Mouse (Mus musculus) limb, embryonic 13.5 days (tissue): ENCODE results near the gene Chpf. TPM values are rescaled to one million over a fixed set of nuclear protein-coding genes. Genes with fewer than 3 reads are reported as not detected.

Experiments used
- ATAC-seq: fragments of 200-750 bp; cut with Nextera tagmentation; 2 replicates; pipeline ENCODE4 v1.8.0; 2017; ENCODE audit warnings: low read depth, moderate number of reproducible peaks, moderate TSS enrichment; ENCODE audit not compliant: low FRiP score
- H3K27ac ChIP-seq: fragments of 300-500 bp; sonication (generic); 2 replicates; pipeline ENCODE4 v1.5.1; 2015; ENCODE audit warnings: inconsistent platforms, mild to moderate bottlenecking, moderate library complexity
- H3K27me3 ChIP-seq: fragments of 300-500 bp; sonication (generic); 2 replicates; pipeline ENCODE4 v1.6.1; 2015; ENCODE audit warnings: mild to moderate bottlenecking, inconsistent platforms
- H3K36me3 ChIP-seq: fragments of 300-500 bp; sonication (generic); 2 replicates; pipeline ENCODE4 v1.6.1; 2015; ENCODE audit warnings: inconsistent platforms, mild to moderate bottlenecking, moderate library complexity
- H3K4me1 ChIP-seq: fragments of 300-500 bp; sonication (generic); 2 replicates; pipeline ENCODE4 v1.6.1; 2015; ENCODE audit warnings: inconsistent platforms
- H3K4me2 ChIP-seq: fragments of 300-500 bp; sonication (generic); replicated peaks from 2 replicates; pipeline ENCODE4 v1.6.1; 2015; ENCODE audit warnings: inconsistent platforms, mild to moderate bottlenecking, moderate library complexity
- H3K4me3 ChIP-seq: fragments of 300-500 bp; sonication (generic); 2 replicates; pipeline ENCODE4 v1.5.1; 2015; ENCODE audit warnings: moderate library complexity, mild to moderate bottlenecking, inconsistent platforms
- H3K9ac ChIP-seq: fragments of 300-500 bp; sonication (generic); 2 replicates; pipeline ENCODE4 v1.6.1; 2015; ENCODE audit warnings: mild to moderate bottlenecking, inconsistent platforms
- H3K9me3 ChIP-seq: fragments of 300-500 bp; sonication (generic); 2 replicates; pipeline ENCODE4 v1.6.1; 2016; ENCODE audit warnings: inconsistent platforms
- WGBS: fragments of 180-500 bp; shearing (Covaris S2); methylation state at CpG from one replicate; pipeline ENCODE4 v1.1.7; 2015; 5-methylcytosine and 5-hydroxymethylcytosine counted together
- polyA plus RNA-seq: library from polyadenylated mRNA; unstranded; fragments of >200 nt; fragmentation: Nextera tagmentation; extraction: Ambion mirVana; gene quantifications from 2 replicates; pipeline ENCODE4 v1.2.1, GENCODE M21; 2015

The Chpf gene
- polyA plus RNA-seq, 1 experiment from 2014 or later = 37.7 TPM

- H3K9ac ChIP-seq = no peak overlapping the region
- 75% methylated on average over 5 of the region's 5 CpGs for WGBS
- H3K4me1 ChIP-seq = peaks cover 63% of the 10 kb centered on the region
- no peak overlapping the region for H3K4me2 ChIP-seq
- ATAC-seq = no peak
- no peak overlapping the region for H3K4me3 ChIP-seq
- H3K9me3 ChIP-seq = no peaks in the 10 kb centered on the region
- no peak overlapping the region for H3K27ac ChIP-seq
- peaks cover 99% of the 10 kb centered on the region for H3K27me3 ChIP-seq
- H3K36me3 ChIP-seq = no peaks in the 10 kb centered on the region
Measured at GRCm38 (mm10) chr1:75451900-75452299, 27.2 kb downstream of the Chpf start.

GRCm38 (mm10) chr1:75450314-75451005 lies 28.6 kb downstream of the Chpf start, which contains the start of gene Asic4:
Gene Asic4, plus strand, starts transcription at chr1:75450436.
- H3K9me3 ChIP-seq = no peaks in the 10 kb centered on the region
- peak within 1 kb of the TSS; percentile 29 for H3K4me3 ChIP-seq
- no peak within 1 kb of the TSS for H3K27ac ChIP-seq
- no peak for ATAC-seq
- peak within 1 kb of the TSS; percentile 60 for H3K4me2 ChIP-seq
- peaks cover 99% of the 10 kb centered on the region for H3K27me3 ChIP-seq
- peak within 1 kb of the TSS; percentile 43; the same call in 1 of the 2 replicates for H3K9ac ChIP-seq
- peaks cover 68% of the 10 kb centered on the region for H3K4me1 ChIP-seq
- WGBS = 3% methylated on average over 34 of the region's 35 CpGs
- no peaks in the 10 kb centered on the region for H3K36me3 ChIP-seq

- peak overlapping the region; percentile 60 for H3K4me2 ChIP-seq
- no peak for ATAC-seq
- H3K27ac ChIP-seq = no peak overlapping the region
- WGBS = 5% methylated on average over 8 of the region's 8 CpGs
- H3K4me1 ChIP-seq = peaks cover 77% of the 10 kb centered on the region
- no peaks in the 10 kb centered on the region for H3K36me3 ChIP-seq
- H3K4me3 ChIP-seq = peak overlapping the region; percentile 29; the same call in 1 of the 2 replicates
- H3K9ac ChIP-seq = peak overlapping the region; percentile 35; the same call in 1 of the 2 replicates
- peaks cover 100% of the 10 kb centered on the region for H3K27me3 ChIP-seq
- no peaks in the 10 kb centered on the region for H3K9me3 ChIP-seq
Measured at GRCm38 (mm10) chr1:75449377-75450135, 29.6 kb downstream of the Chpf start.

- Histone ChIP-seq H3K27ac (no peak overlapping the region), H3K4me3 (peak overlapping the region; percentile 17; the same call in 1 of the 2 replicates), H3K9ac (peak overlapping the region; percentile 35; the same call in 1 of the 2 replicates), H3K9me3 (no peaks in the 10 kb centered on the region), H3K27me3 (peaks cover 100% of the 10 kb centered on the region), H3K4me2 (peak overlapping the region; percentile 37), H3K4me1 (peaks cover 78% of the 10 kb centered on the region), H3K36me3 (no peaks in the 10 kb centered on the region)
- ATAC-seq = no peak
- WGBS = 0% methylated on average over 14 of the region's 14 CpGs
Measured at GRCm38 (mm10) chr1:75448937-75449336, 30.2 kb downstream of the Chpf start.

GRCm38 (mm10) chr1:75448052-75448431 lies 31.1 kb downstream of the Chpf start:
- peak overlapping the region; percentile 49 for H3K4me2 ChIP-seq
- no peaks in the 10 kb centered on the region for H3K9me3 ChIP-seq
- peaks cover 100% of the 10 kb centered on the region for H3K27me3 ChIP-seq
- H3K36me3 ChIP-seq = no peaks in the 10 kb centered on the region
- H3K4me3 ChIP-seq = peak overlapping the region; percentile 10; the same call in 1 of the 2 replicates
- no peak overlapping the region; the same call in 1 of the 2 replicates for H3K27ac ChIP-seq
- 0% methylated on average over 7 of the region's 7 CpGs for WGBS
- peaks cover 73% of the 10 kb centered on the region for H3K4me1 ChIP-seq
- H3K9ac ChIP-seq = no peak overlapping the region
- ATAC-seq = no peak

GRCm38 (mm10) chr1:75447265-75448051 lies 31.6 kb downstream of the Chpf start:
- Histone ChIP-seq H3K4me2 (peak overlapping the region; percentile 49), H3K4me3 (peak overlapping the region; percentile 10; the same call in 1 of the 2 replicates), H3K9me3 (no peaks in the 10 kb centered on the region), H3K27me3 (peaks cover 95% of the 10 kb centered on the region), H3K27ac (no peak overlapping the region; the same call in 1 of the 2 replicates), H3K36me3 (peaks cover 3% of the 10 kb centered on the region; the same call in 1 of the 2 replicates), H3K4me1 (peaks cover 67% of the 10 kb centered on the region), H3K9ac (peak overlapping the region; percentile 43; the same call in 1 of the 2 replicates)
- WGBS = 3% methylated on average over 10 of the region's 10 CpGs
- ATAC-seq = no peak

- no peak overlapping the region for H3K9ac ChIP-seq
- H3K27me3 ChIP-seq = peaks cover 87% of the 10 kb centered on the region
- H3K4me2 ChIP-seq = no peak overlapping the region; the same call in 1 of the 2 replicates
- no peaks in the 10 kb centered on the region for H3K9me3 ChIP-seq
- H3K36me3 ChIP-seq = peaks cover 10% of the 10 kb centered on the region
- no peak for ATAC-seq
- WGBS = 8% methylated on average over 16 of the region's 20 CpGs
- H3K4me1 ChIP-seq = peaks cover 67% of the 10 kb centered on the region
- no peak overlapping the region for H3K27ac ChIP-seq
- no peak overlapping the region; the same call in 1 of the 2 replicates for H3K4me3 ChIP-seq
Measured at GRCm38 (mm10) chr1:75446656-75447055, 32.5 kb downstream of the Chpf start.

GRCm38 (mm10) chr1:75445751-75446611 lies 33.1 kb downstream of the Chpf start:
- 1% methylated on average over 22 of the region's 22 CpGs for WGBS
- Histone ChIP-seq H3K9me3 (no peaks in the 10 kb centered on the region), H3K36me3 (peaks cover 12% of the 10 kb centered on the region), H3K27ac (no peak overlapping the region), H3K4me3 (peak overlapping the region; percentile 19; the same call in 1 of the 2 replicates), H3K4me2 (peak overlapping the region; percentile 51), H3K27me3 (peaks cover 81% of the 10 kb centered on the region), H3K4me1 (peaks cover 67% of the 10 kb centered on the region), H3K9ac (peak overlapping the region; percentile 31; the same call in 1 of the 2 replicates)
- no peak for ATAC-seq

- H3K4me2 ChIP-seq = peak overlapping the region; percentile 51; the same call in 1 of the 2 replicates
Measured at GRCm38 (mm10) chr1:75445141-75445701, 33.9 kb downstream of the Chpf start.

GRCm38 (mm10) chr1:75444208-75444607 lies 34.9 kb downstream of the Chpf start:
- Histone ChIP-seq H3K4me3 (no peak overlapping the region), H3K9me3 (no peaks in the 10 kb centered on the region), H3K27me3 (peaks cover 63% of the 10 kb centered on the region), H3K36me3 (peaks cover 19% of the 10 kb centered on the region), H3K27ac (no peak overlapping the region), H3K4me2 (no peak overlapping the region), H3K9ac (no peak overlapping the region), H3K4me1 (peaks cover 49% of the 10 kb centered on the region)
- WGBS = 42% methylated on average over 3 of the region's 3 CpGs
- ATAC-seq = no peak

More at GRCm38 (mm10) chr1:75445141-75445701, 33.9 kb downstream of the Chpf start:
- no peaks in the 10 kb centered on the region for H3K9me3 ChIP-seq
- H3K9ac ChIP-seq = no peak overlapping the region
- peaks cover 19% of the 10 kb centered on the region for H3K36me3 ChIP-seq
- peaks cover 59% of the 10 kb centered on the region for H3K4me1 ChIP-seq
- peaks cover 73% of the 10 kb centered on the region for H3K27me3 ChIP-seq
- WGBS = 6% methylated on average over 9 of the region's 9 CpGs
- ATAC-seq = no peak
- H3K4me3 ChIP-seq = no peak overlapping the region
- no peak overlapping the region for H3K27ac ChIP-seq
